Mouse (Mus musculus) CH12F3 (cell line): ENCODE measurements around the gene Gla.

ENCODE experiments used
- in situ Hi-C: fragments of 300-500 bp; cut with MboI; formaldehyde crosslinking; loops from 2 replicates; pipeline ENCODE4 v1.14.3; 2020; ENCODE audit warnings: low sequenced_read_pairs

The Gla gene

GRCm38 (mm10) chrX:134600659-134601379 lies at the start of gene Gla, which contains the start of gene Hnrnph2:
Gene Gla (minus strand): TSS chrX:134601125.
Gene Hnrnph2 (plus strand): TSS chrX:134601179.
- in situ Hi-C loops, result no loop called here

GRCm38 (mm10) chrX:134648031-134648692 lies 47.2 kb upstream of the Gla start:
- in situ Hi-C loops, result no loop called here

- in situ Hi-C loops, result no loop called here
These were observed 46.5 kb upstream of the Gla start for GRCm38 (mm10) chrX:134647421-134647820.

GRCm38 (mm10) chrX:134646338-134646737 lies 45.4 kb upstream of the Gla start:
- in situ Hi-C loops, result no loop called here

- in situ Hi-C loops, result no loop called here
These were observed 40.3 kb upstream of the Gla start for GRCm38 (mm10) chrX:134641000-134641760.

GRCm38 (mm10) chrX:134635860-134636259 lies 34.9 kb upstream of the Gla start:
- in situ Hi-C loops, result no loop called here

GRCm38 (mm10) chrX:134635111-134635510 lies 34.2 kb upstream of the Gla start:
- in situ Hi-C loops, result no loop called here

- in situ Hi-C loops, result no loop called here
These were observed 31.8 kb upstream of the Gla start for GRCm38 (mm10) chrX:134632710-134633109.

GRCm38 (mm10) chrX:134628200-134628599 lies 27.3 kb upstream of the Gla start:
- in situ Hi-C loops, result no loop called here

GRCm38 (mm10) chrX:134623350-134623749 lies 22.4 kb upstream of the Gla start:
- in situ Hi-C loops, result no loop called here

GRCm38 (mm10) chrX:134621685-134622084 lies 20.8 kb upstream of the Gla start:
- in situ Hi-C loops, result no loop called here

- in situ Hi-C loops, result no loop called here
These were observed 19.4 kb upstream of the Gla start for GRCm38 (mm10) chrX:134620254-134620865.

- in situ Hi-C loops, result no loop called here
These were observed 18.8 kb upstream of the Gla start for GRCm38 (mm10) chrX:134619695-134620094.

- in situ Hi-C loops, result no loop called here
These were observed 13.4 kb upstream of the Gla start for GRCm38 (mm10) chrX:134614306-134614705.

- in situ Hi-C loops, result no loop called here
These were observed 11.5 kb upstream of the Gla start for GRCm38 (mm10) chrX:134612285-134612959.

- in situ Hi-C loops, result no loop called here
These were observed 10.1 kb upstream of the Gla start for GRCm38 (mm10) chrX:134610984-134611383.

GRCm38 (mm10) chrX:134609472-134609871 lies 8.5 kb upstream of the Gla start:
- in situ Hi-C loops, result no loop called here

- in situ Hi-C loops, result no loop called here
These were observed 625 bp upstream of the Gla start for GRCm38 (mm10) chrX:134601380-134602120.

- in situ Hi-C loops, result no loop called here
These were observed 881 bp downstream of the Gla start for GRCm38 (mm10) chrX:134599922-134600565.
